Mouse (Mus musculus): ENCODE measurements around the gene Mrnip.
"Not testable (repeated sequence)": the region's sequence is repeated elsewhere in the genome, so short reads cannot be mapped to it uniquely, and the experiment has no call there.

Gene Mrnip

DNA sequence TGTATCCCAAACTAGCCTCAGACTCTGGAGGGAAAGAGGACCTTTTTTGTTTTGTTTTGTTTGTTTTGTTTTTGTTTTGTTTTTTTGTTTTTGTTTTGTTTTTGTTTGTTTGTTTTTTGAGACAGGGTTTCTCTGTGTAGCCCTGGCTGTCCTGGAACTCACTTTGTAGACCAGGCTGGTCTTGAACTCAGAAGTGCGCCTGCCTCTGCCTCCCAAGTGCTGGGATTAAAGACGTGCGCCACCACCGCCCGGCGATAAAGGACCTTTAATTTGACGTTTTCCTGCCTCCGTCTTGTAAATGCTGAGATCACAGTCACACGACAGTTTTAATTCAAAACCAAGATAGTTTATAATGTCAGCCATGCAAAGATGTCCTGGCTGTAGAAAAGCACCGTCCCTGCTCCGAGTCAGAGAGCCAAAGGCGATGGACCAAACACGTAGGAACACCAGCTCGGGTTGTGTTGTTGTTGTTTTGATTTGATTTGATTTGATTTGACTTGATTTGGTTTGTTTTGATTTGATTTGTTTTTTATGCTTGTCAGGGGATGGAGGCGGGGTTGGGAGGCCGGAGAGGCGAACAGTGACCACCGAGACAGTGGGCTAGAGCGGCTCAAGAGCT is at the start of gene Mrnip:
TSS of gene Mrnip (plus strand) at position 334 of the 619 bp plus-strand sequence.
- CTCF ChIA-PET = not testable (repeated sequence)

GRCm38 (mm10) chr11:50127781-50128180 is 46.5 kb upstream of the Mrnip start:
- CTCF ChIA-PET = interaction anchor here (0.7 to 1.1 kb wide), 3 partner anchors 13 to 226 kb away, joined by 3 to 9 read pairs (median 4); no protein-coding TSS in a partner anchor

DNA sequence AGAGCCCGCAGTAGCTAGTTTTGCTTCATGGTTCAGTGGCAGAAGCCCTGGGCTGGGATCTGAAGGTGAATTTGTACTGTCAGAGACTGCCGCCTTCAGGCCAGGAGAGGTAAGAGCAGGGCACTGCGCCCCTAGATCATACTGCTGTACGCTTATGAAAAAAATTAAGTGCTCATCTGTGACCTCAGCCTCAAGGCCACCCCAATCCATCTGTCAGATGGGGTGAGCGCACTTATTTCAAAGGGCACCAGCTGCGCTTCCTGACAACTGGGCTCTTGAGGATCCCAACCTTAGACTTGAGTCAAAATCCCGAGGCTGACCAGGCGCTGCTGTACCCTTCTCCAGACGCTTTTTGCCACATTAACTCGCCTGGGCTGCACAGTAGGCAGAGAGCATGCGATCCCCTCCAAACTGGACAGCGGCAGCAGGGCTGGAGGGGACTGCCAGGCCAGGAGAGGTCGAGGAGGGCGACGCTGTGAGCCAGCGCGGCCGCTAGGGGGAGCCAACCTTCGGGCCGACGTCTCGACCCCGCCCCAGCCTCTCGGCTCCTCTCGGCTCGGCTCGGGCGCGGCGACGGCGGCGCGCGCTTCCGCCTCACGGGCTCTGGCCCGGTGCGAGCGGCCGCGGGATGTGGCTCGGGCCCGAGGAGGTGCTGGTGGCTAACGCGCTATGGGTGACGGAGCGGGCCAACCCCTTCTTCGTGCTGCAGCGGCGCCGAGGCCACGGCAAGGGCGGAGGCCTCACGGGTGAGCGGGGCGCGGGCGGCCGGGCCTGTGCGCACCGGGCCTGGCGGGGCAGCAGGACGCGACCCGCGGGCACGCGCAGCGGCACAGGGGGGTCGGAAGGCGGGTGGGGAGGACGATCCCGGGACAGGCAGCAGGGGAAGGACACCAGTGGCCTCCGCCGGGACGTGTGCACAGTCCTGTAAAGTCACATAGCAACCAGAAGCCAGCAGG is 43.2 kb upstream of the Mrnip start, which contains the start of gene Tbc1d9b:
TSS of gene Tbc1d9b (plus strand) at position 586 of the 956 bp plus-strand sequence.
- CTCF ChIA-PET = interaction anchor here (0.7 kb wide), 1 partner anchor 242 kb away, joined by 14 read pairs; no protein-coding TSS in a partner anchor

DNA sequence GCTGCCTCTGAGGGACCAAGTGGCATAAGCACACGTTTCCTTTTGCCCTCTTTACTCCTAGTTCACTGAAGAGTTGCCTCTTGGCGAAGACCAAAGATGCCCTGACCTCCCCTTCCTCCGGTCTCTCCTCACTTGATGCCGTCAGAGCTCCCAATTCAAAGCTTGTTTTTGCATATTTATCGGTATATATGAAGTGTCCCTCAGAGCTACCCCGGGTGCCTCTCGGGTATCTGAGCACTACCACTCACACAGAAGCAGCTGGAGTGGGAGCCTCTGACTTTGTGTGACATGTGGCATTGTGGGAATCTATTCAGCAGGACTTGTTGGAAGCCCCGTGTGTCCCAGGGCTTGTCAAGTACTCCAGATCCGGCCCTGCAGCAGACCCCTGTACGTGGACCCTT is 42.4 kb upstream of the Mrnip start:
- CTCF ChIA-PET = interaction anchor here (0.7 kb wide), 2 partner anchors 46 to 241 kb away, joined by 3 to 14 read pairs; no protein-coding TSS in a partner anchor

GRCm38 (mm10) chr11:50132265-50132664 is 42.0 kb upstream of the Mrnip start:
- CTCF ChIA-PET = interaction anchor here (0.7 kb wide), 2 partner anchors 46 to 241 kb away, joined by 3 to 14 read pairs; no protein-coding TSS in a partner anchor

DNA sequence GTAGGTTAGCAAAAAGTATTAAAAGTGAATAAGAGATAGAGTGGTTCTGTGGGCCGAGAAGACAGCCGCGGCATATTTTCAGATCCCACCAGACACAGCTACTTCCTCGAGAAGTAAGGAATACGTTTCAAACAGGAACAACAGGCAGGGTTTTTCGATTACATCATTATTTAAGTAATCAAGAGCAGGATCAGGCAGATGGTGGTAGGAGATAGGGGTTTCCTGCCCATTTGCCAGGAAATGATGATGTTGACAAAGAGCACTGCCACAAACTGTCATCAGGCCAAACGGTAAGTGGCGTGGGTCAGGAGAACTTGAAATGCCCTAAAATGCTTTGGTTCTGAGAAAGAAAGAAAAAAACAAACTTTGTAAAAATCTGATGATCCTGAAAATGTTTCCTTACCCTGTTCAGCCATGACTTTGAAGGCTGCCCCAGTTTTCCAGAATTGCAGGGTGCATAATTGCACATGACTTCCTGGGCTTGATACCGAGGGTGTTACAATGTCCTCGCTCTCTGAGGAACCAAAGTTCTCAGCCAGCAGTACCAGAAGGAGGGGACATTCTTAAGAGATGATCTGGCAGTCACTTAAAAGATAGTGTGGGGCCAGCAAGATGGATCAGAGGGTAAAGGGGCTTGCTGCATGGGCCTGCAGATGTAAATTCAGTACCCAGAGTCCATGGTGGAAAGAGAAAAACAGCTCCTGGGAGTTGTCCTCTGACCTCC is 39.9 kb upstream of the Mrnip start:
- CTCF ChIA-PET = no interaction called here

DNA sequence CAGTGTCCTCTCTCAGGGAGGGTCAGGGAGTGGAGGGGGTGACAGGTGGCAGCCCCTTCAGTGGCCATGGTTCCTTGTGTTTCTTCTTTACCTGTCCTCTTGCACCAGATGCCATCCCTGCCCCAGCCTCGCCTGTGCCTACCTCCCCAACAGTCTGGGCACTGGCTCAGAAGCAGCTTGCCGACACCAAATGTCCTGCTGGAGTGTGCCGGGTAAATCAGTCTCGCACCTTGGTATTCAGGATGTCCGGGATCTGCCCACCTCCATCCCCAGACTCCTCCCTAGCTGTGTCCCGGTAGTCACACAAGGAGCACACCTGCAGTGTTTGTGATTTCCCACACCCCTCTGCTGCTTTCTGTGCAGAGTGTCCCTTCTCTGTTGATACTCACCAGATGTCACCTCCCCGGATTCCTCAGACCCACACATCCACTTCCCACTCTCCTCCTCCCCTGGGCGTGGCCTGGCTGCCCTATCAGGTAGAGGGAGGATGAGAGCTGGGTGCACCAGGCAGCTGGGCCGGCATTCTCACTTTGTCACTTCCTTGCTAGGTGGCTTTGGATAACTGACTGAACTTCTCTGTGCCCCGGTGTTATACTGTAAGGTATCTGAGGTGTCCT is 35.9 kb upstream of the Mrnip start:
- CTCF ChIA-PET = no interaction called here

GRCm38 (mm10) chr11:50139571-50139970 is 34.7 kb upstream of the Mrnip start:
- CTCF ChIA-PET = no interaction called here

DNA sequence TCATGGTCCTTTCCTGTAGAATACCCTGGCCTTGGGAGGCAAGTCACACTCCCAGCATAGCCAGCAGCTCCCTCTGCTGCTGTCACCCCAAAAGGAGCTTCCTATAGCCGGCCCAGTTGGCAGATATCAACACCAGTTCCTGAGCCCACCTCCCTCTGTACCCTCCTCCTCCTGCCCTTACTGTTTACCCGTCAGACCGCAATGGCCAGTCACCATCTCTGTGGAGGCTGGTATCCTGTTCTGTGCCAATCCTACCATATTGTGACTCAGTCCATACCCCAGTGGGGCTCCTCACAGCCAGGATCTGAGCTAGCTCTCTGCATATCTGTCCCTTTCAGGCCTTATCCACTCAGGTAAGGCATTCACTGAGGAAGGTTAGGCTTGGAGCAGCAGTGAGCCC is 28.7 kb upstream of the Mrnip start:
- CTCF ChIA-PET = no interaction called here

DNA sequence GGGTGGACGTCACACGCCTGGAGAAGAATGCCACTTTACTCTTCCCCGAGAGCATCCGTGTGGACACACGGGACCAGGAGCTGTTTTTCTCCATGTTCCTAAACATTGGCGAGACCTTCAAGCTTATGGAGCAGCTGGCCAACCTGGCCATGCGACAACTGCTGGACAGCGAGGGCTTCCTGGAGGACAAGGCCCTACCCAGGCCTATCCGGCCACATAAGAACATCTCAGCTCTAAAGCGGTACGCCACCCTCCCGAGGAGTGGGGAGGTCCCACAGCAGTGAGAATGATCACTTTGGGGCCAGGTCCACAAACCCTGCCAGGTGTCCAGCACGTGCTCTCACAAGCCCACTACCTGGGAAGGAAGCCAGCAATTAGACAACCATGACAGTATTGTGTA is 28.1 kb upstream of the Mrnip start:
- CTCF ChIA-PET = no interaction called here

GRCm38 (mm10) chr11:50147267-50147957 is 26.8 kb upstream of the Mrnip start:
- CTCF ChIA-PET = no interaction called here

DNA sequence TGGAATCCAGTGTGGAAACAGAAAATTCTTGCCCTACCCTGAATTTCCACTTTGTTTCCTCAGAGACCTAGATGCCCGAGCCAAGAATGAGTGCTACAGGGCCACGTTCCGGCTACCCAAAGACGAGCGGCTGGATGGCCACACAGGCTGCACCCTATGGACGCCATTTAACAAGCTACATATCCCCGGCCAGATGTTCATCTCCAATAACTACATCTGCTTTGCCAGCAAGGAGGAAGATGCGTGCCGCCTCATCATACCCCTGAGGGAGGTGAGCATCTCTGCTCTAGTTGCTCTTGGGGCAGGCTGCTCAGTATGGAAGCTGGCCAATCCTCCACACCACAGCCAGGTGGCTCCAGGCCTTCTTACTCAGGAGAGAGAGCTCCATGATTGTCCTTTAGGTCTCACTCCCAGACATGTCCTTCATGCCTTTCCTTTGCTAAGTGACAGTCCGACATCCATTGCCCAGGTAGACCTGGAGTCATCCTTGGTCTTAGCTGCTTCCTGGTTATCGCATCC is 26.2 kb upstream of the Mrnip start:
- CTCF ChIA-PET = interaction anchor here (0.5 kb wide), 1 partner anchor 21 kb away, joined by 9 read pairs; no protein-coding TSS in a partner anchor

DNA sequence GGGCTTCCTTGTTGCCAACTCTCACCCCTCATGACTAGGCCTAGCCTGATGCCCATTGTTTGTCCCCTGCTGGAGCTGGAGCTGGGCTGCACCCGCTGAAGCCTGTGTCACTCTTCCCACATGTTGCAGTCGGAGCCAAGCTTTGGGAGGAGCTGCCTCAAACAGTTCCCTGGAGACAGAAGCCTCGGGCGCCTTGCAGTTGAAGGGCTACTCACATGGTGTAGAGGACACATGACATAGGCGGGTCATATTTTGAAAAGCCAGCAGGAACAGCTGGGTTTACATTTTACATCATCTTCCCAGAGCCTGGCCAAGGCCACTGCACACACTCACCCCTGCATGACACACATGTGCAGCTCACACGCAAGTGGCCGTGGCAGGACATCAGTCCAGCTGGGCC is 25.0 kb upstream of the Mrnip start:
- CTCF ChIA-PET = no interaction called here

DNA sequence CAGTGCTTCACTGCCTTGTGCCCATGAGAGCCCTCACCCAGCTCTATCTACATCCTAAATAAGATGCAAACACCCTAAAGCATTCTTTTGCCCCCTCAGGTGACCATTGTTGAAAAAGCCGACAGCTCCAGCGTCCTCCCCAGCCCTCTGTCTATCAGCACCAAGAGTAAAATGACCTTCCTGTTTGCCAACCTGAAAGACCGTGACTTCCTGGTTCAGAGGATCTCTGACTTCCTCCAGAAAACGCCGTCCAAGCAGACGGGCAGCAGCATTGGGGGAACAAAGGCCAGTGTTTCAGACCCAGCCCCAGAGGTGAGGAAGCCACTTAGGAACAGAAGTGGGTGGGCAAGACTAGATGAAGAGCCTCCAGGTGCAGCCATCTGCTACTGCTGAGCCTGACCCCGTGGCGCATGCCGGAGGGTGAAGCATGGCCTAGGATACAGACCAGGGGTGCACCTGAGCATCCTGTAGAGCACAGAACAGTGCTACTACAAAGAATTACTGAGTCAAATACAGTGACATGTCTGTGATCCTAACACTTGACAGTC is 24.6 kb upstream of the Mrnip start:
- CTCF ChIA-PET = no interaction called here

DNA sequence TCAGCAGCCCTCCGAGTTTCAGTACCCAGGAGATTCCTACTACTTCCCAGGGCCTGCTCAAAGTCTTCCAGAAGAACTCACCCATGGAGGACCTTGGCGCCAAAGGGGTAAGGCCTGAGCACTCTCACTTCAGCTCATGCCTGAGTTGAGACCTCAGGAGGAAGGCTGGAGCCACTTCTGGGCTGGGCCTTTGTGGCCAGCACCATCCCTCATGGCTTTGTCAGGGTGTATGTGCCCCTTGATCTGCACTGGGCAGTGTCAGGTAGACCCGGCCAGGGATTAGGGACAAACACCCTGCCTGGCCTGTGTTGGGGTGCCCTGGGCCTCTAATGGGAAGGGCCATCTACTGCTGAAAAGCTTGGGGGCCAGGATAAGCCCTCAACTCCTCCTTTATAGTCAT is 22.9 kb upstream of the Mrnip start:
- CTCF ChIA-PET = no interaction called here

GRCm38 (mm10) chr11:50154166-50154565 is 20.1 kb upstream of the Mrnip start:
- CTCF ChIA-PET = no interaction called here

DNA sequence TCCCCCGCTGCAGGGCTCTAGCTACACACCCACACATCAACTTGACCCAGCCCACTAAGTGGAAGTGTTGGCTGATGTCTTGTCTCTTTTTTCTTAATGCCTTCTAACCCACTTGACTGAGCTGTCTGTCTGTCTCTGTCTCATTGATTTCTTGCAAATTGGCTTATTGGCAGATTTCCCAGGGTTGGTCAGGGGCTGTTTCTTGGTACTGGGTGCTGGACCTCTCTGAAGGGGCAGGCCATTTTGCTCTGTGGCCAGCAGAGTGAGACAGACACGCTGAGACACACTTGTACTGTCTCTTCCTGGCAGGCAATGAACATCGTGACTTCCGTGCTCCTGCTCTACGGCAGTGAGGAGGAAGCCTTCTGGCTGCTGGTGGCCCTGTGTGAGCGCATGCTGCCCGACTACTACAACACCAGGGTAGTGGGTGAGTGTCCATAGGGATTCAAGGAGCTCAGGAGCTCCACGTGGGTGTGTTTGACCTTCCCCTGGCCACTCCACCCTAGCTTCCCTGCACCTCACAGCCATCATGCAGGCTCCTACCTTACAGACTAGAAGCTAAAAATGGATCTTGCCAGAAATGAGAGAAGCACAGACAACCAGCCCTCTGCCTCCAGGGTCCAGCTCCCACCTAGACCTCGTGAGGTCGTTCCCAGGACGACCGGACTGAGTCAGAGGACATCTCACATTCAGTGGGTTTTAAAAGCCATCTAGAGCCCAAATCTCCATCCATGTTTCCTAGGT is 19.3 kb upstream of the Mrnip start:
- CTCF ChIA-PET = no interaction called here

GRCm38 (mm10) chr11:50155785-50156184 is 18.5 kb upstream of the Mrnip start:
- CTCF ChIA-PET = no interaction called here

GRCm38 (mm10) chr11:50156725-50157258 is 17.5 kb upstream of the Mrnip start:
- CTCF ChIA-PET = no interaction called here

- CTCF ChIA-PET = no interaction called here
Measured at GRCm38 (mm10) chr11:50158346-50158745, 15.9 kb upstream of the Mrnip start.

Data from spleen, embryonic (tissue).